Mouse (Mus musculus): ENCODE data around the gene Acaca.

GRCm38 (mm10) chr11:84156535-84157262, 27.2 kb downstream of the Acaca start:
- no peak for TF ChIP-seq CTCF (IDR thresholded peaks at IDR 0.05; ENCODE audit: borderline replicate concordance, extremely low read depth, insufficient read depth, insufficient read length)
- no peak for TF ChIP-seq POLR2A (IDR thresholded peaks at IDR 0.05; ENCODE audit: borderline replicate concordance, extremely low read depth, insufficient read depth, insufficient read length, poor library complexity, severe bottlenecking)

Measured in brain, embryonic 14.5 days (tissue).